Comparison of ENCODE assay signal across 8 mouse cellular contexts in genomic region chr14:55592226-55592625, GRCm38 (mm10). TPM values are rescaled to one million over a fixed set of nuclear protein-coding genes. Genes with fewer than 3 reads are reported as not detected.
DNase-seq lines count a peak whose midpoint lies in the region; ATAC-seq and TF ChIP-seq lines count a peak whose summit lies in the region.

No protein-coding gene starts in this region.

- H3K9ac ChIP-seq in lung, postnatal 0 days (replicated peaks; ENCODE audit: low read depth) = peak overlapping the region; percentile 88
- peak overlapping the region; percentile 77 for H3K9ac ChIP-seq in embryonic facial prominence, embryonic 12.5 days
- H3K9ac ChIP-seq in intestine, embryonic 16.5 days (ENCODE audit: low read depth, low read length) = peak overlapping the region; percentile 88
- H3K9ac ChIP-seq in midbrain, embryonic 15.5 days = peak overlapping the region; percentile 91

- no peak for TF ChIP-seq CTCF in lung, postnatal 0 days (IDR thresholded peaks at IDR 0.05)

- no peak for ATAC-seq in lung, postnatal 0 days
- no peak for ATAC-seq in embryonic facial prominence, embryonic 12.5 days (ENCODE audit: insufficient number of reproducible peaks, insufficient read depth, low FRiP score, low TSS enrichment)
- no peak for ATAC-seq in intestine, embryonic 16.5 days
- no peak for ATAC-seq in midbrain, embryonic 15.5 days (replicated peaks)

- H3K4me2 ChIP-seq in lung, postnatal 0 days (replicated peaks; ENCODE audit: low read depth, low read length) = peak overlapping the region; percentile 94
- H3K4me2 ChIP-seq in embryonic facial prominence, embryonic 12.5 days (replicated peaks) = peak overlapping the region; percentile 88
- peak overlapping the region; percentile 56 for H3K4me2 ChIP-seq in intestine, embryonic 16.5 days (ENCODE audit: low read depth, low read length)
- peak overlapping the region; percentile 96 for H3K4me2 ChIP-seq in midbrain, embryonic 15.5 days

- H3K36me3 ChIP-seq in lung, postnatal 0 days (ENCODE audit: insufficient read depth, low read length) = peaks cover 26% of the 10 kb centered on the region
- H3K36me3 ChIP-seq in embryonic facial prominence, embryonic 12.5 days = peaks cover 35% of the 10 kb centered on the region
- peaks cover 11% of the 10 kb centered on the region for H3K36me3 ChIP-seq in intestine, embryonic 16.5 days (ENCODE audit: control insufficient read depth, insufficient read depth, low read length)
- peaks cover 21% of the 10 kb centered on the region for H3K36me3 ChIP-seq in midbrain, embryonic 15.5 days (replicated peaks)

- intact Hi-C loops in left cerebral cortex, postnatal 4 days (cut with DNase I) = no loop called here

- H3K27ac ChIP-seq in lung, postnatal 0 days (ENCODE audit: low read length) = peak overlapping the region; percentile 96
- peak overlapping the region; percentile 97; the same call in 1 of the 2 replicates for H3K27ac ChIP-seq in embryonic facial prominence, embryonic 12.5 days
- peak overlapping the region; percentile 78 for H3K27ac ChIP-seq in intestine, embryonic 16.5 days (ENCODE audit: low read length)
- H3K27ac ChIP-seq in midbrain, embryonic 15.5 days = no peak overlapping the region

- DNase-seq in lung, postnatal 0 days (ENCODE audit: low spot score) = no peak
- DNase-seq in lung, adult 18-20 months = no peak
- no peak for DNase-seq in thymus, adult 18-20 months
- DNase-seq in T-cell, adult 2 months (ENCODE audit: low spot score) = no peak
- DNase-seq in left cerebral cortex, postnatal 4 days = no peak

- peaks cover 10% of the 10 kb centered on the region for H3K4me1 ChIP-seq in lung, postnatal 0 days (ENCODE audit: insufficient read depth, low read depth, low read length)
- H3K4me1 ChIP-seq in embryonic facial prominence, embryonic 12.5 days = peaks cover 23% of the 10 kb centered on the region
- H3K4me1 ChIP-seq in intestine, embryonic 16.5 days (ENCODE audit: control insufficient read depth, insufficient read depth, low read length) = peaks cover 19% of the 10 kb centered on the region
- H3K4me1 ChIP-seq in midbrain, embryonic 15.5 days = peaks cover 38% of the 10 kb centered on the region

- 4% methylated on average over 16 of the region's 16 CpGs for WGBS in lung, postnatal 0 days
- 3% methylated on average over 16 of the region's 16 CpGs for WGBS in embryonic facial prominence, embryonic 12.5 days
- WGBS in intestine, embryonic 16.5 days = 4% methylated on average over 16 of the region's 16 CpGs
- 7% methylated on average over 16 of the region's 16 CpGs for WGBS in midbrain, embryonic 15.5 days

- no peak for TF ChIP-seq EP300 in lung, postnatal 0 days (IDR thresholded peaks at IDR 0.05)

- H3K27me3 ChIP-seq in lung, postnatal 0 days (replicated peaks; ENCODE audit: insufficient read depth, low read length) = no peaks in the 10 kb centered on the region
- H3K27me3 ChIP-seq in embryonic facial prominence, embryonic 12.5 days = no peaks in the 10 kb centered on the region
- H3K27me3 ChIP-seq in intestine, embryonic 16.5 days (replicated peaks; ENCODE audit: control insufficient read depth, insufficient read depth, low read length) = no peaks in the 10 kb centered on the region
- no peaks in the 10 kb centered on the region for H3K27me3 ChIP-seq in midbrain, embryonic 15.5 days (replicated peaks)

- no peaks in the 10 kb centered on the region for H3K9me3 ChIP-seq in lung, postnatal 0 days (ENCODE audit: low read length)
- H3K9me3 ChIP-seq in embryonic facial prominence, embryonic 12.5 days = no peaks in the 10 kb centered on the region
- H3K9me3 ChIP-seq in intestine, embryonic 16.5 days (ENCODE audit: control insufficient read depth, low read length) = no peaks in the 10 kb centered on the region
- H3K9me3 ChIP-seq in midbrain, embryonic 15.5 days = no peaks in the 10 kb centered on the region

- peak overlapping the region; percentile 91 for H3K4me3 ChIP-seq in lung, postnatal 0 days (ENCODE audit: low read depth, low read length)
- peak overlapping the region; percentile 71 for H3K4me3 ChIP-seq in embryonic facial prominence, embryonic 12.5 days
- H3K4me3 ChIP-seq in intestine, embryonic 16.5 days (ENCODE audit: low read length) = peak overlapping the region; percentile 84
- H3K4me3 ChIP-seq in midbrain, embryonic 15.5 days = peak overlapping the region; percentile 85

RNA-seq across cellular contexts. Expression of gene Rnf31, which starts 0.7 kb away (rescaled TPM):
- polyA plus RNA-seq in lung, postnatal 0 days (2015; fragmentation: Nextera tagmentation; extraction: Ambion mirVana) = 17.4 and 24.1 TPM in 2 replicates
- polyA plus RNA-seq in embryonic facial prominence, embryonic 12.5 days (2016; fragmentation: Nextera tagmentation; extraction: Ambion mirVana) = 20.6 and 25.4 TPM in 2 replicates
- polyA plus RNA-seq in intestine, embryonic 16.5 days (2015; fragmentation: Nextera tagmentation; extraction: Ambion mirVana) = 19.0 and 19.8 TPM in 2 replicates
- polyA plus RNA-seq in midbrain, embryonic 15.5 days (2015; fragmentation: Nextera tagmentation; extraction: Ambion mirVana) = 23.0 and 24.2 TPM in 2 replicates
- total RNA-seq in left cerebral cortex, postnatal 4 days (2021) = 10 to 100 TPM; 33.3 to 47.7 TPM

RNA-seq across cellular contexts. Expression of gene Psme2, which starts 1.3 kb away (rescaled TPM):
- polyA plus RNA-seq in lung, postnatal 0 days (2015; fragmentation: Nextera tagmentation; extraction: Ambion mirVana) = 308 and 312 TPM in 2 replicates
- polyA plus RNA-seq in embryonic facial prominence, embryonic 12.5 days (2016; fragmentation: Nextera tagmentation; extraction: Ambion mirVana) = 247 and 255 TPM in 2 replicates
- polyA plus RNA-seq in intestine, embryonic 16.5 days (2015; fragmentation: Nextera tagmentation; extraction: Ambion mirVana) = 347 and 368 TPM in 2 replicates
- 150 and 184 TPM in 2 replicates for polyA plus RNA-seq in midbrain, embryonic 15.5 days (2015; fragmentation: Nextera tagmentation; extraction: Ambion mirVana)
- 100 to 1,000 TPM in 1 of 2 experiments, 10 to 100 TPM in 1; 98.8 to 106 TPM for total RNA-seq in left cerebral cortex, postnatal 4 days (2021)

RNA-seq across cellular contexts. Expression of gene Emc9, which starts 7.1 kb away (rescaled TPM):
- 18.3 and 18.9 TPM in 2 replicates for polyA plus RNA-seq in lung, postnatal 0 days (2015; fragmentation: Nextera tagmentation; extraction: Ambion mirVana)
- 4.6 and 4.9 TPM in 2 replicates for polyA plus RNA-seq in embryonic facial prominence, embryonic 12.5 days (2016; fragmentation: Nextera tagmentation; extraction: Ambion mirVana)
- polyA plus RNA-seq in intestine, embryonic 16.5 days (2015; fragmentation: Nextera tagmentation; extraction: Ambion mirVana) = 14.0 and 15.6 TPM in 2 replicates
- polyA plus RNA-seq in midbrain, embryonic 15.5 days (2015; fragmentation: Nextera tagmentation; extraction: Ambion mirVana) = 29.3 and 32.9 TPM in 2 replicates
- 10 to 100 TPM; 27.8 to 36.4 TPM for total RNA-seq in left cerebral cortex, postnatal 4 days (2021)

RNA-seq across cellular contexts. Expression of gene Irf9, which starts 11.1 kb away (rescaled TPM):
- polyA plus RNA-seq in lung, postnatal 0 days (2015; fragmentation: Nextera tagmentation; extraction: Ambion mirVana) = 26.2 and 29.5 TPM in 2 replicates
- polyA plus RNA-seq in embryonic facial prominence, embryonic 12.5 days (2016; fragmentation: Nextera tagmentation; extraction: Ambion mirVana) = 9.5 and 10.6 TPM in 2 replicates
- 11.6 and 12.9 TPM in 2 replicates for polyA plus RNA-seq in intestine, embryonic 16.5 days (2015; fragmentation: Nextera tagmentation; extraction: Ambion mirVana)
- polyA plus RNA-seq in midbrain, embryonic 15.5 days (2015; fragmentation: Nextera tagmentation; extraction: Ambion mirVana) = 10.0 and 13.5 TPM in 2 replicates
- total RNA-seq in left cerebral cortex, postnatal 4 days (2021) = 10 to 100 TPM; 11.5 to 15.7 TPM

RNA-seq across cellular contexts. Expression of gene Psme1, which starts 14.3 kb away (rescaled TPM):
- polyA plus RNA-seq in lung, postnatal 0 days (2015; fragmentation: Nextera tagmentation; extraction: Ambion mirVana) = 215 and 219 TPM in 2 replicates
- 131 and 143 TPM in 2 replicates for polyA plus RNA-seq in embryonic facial prominence, embryonic 12.5 days (2016; fragmentation: Nextera tagmentation; extraction: Ambion mirVana)
- 217 and 224 TPM in 2 replicates for polyA plus RNA-seq in intestine, embryonic 16.5 days (2015; fragmentation: Nextera tagmentation; extraction: Ambion mirVana)
- 215 and 217 TPM in 2 replicates for polyA plus RNA-seq in midbrain, embryonic 15.5 days (2015; fragmentation: Nextera tagmentation; extraction: Ambion mirVana)
- 100 to 1,000 TPM; 111 to 112 TPM for total RNA-seq in left cerebral cortex, postnatal 4 days (2021)
